Mouse (Mus musculus) ES-E14 (cell line): ENCODE data around the gene Fbxl15. TPM values are rescaled to one million over a fixed set of nuclear protein-coding genes. Genes with fewer than 3 reads are reported as not detected.
A peak's percentile ranks its signal among the peaks of the same experiment; 100 is the strongest.

ENCODE experiments used
- DNase-seq: peaks from one replicate; pipeline ENCODE4 v3.0.0-alpha.2; 2013; ENCODE audit warnings: low read depth, low spot score
- H3K27ac ChIP-seq: 2 replicates; pipeline ENCODE4 v1.5.1; 2012; ENCODE audit warnings: low read depth, mild to moderate bottlenecking, low read length, moderate library complexity, mixed read lengths; ENCODE audit not compliant: poor library complexity, insufficient read depth, severe bottlenecking
- H3K36me3 ChIP-seq: 2 replicates; pipeline ENCODE4 v1.6.1; 2012; ENCODE audit warnings: mild to moderate bottlenecking, low read length, moderate library complexity, mixed read lengths; ENCODE audit not compliant: control insufficient read depth, poor library complexity, insufficient read depth, severe bottlenecking
- H3K4me1 ChIP-seq, 2 experiments: fragments of 150-350 bp in 1 of 2; sonication (generic) in 1 of 2; 2 replicates each; pipeline ENCODE4 v1.6.1; 2012; ENCODE audit warnings: low read length in 2 of 2, mild to moderate bottlenecking in 1 of 2, mixed read lengths in 1 of 2; ENCODE audit not compliant: control insufficient read depth in 2 of 2, insufficient read depth in 2 of 2, poor library complexity in 1 of 2
- H3K4me3 ChIP-seq, 2 experiments: fragments of 150-350 bp in 1 of 2; sonication (generic) in 1 of 2; 2 replicates each; pipeline ENCODE4 v1.5.1; 2012; ENCODE audit warnings: low read length in 2 of 2, low read depth in 1 of 2, mild to moderate bottlenecking in 1 of 2, mixed read lengths in 1 of 2; ENCODE audit not compliant: insufficient read depth in 1 of 2, poor library complexity in 1 of 2, severe bottlenecking in 1 of 2
- H3K9ac ChIP-seq: 2 replicates; pipeline ENCODE4 v1.6.1; 2012; ENCODE audit warnings: low read depth, mild to moderate bottlenecking, low read length, mixed read lengths; ENCODE audit not compliant: poor library complexity, insufficient read depth, severe bottlenecking
- H3K9me3 ChIP-seq: fragments of 150-350 bp; sonication (generic); 2 replicates; pipeline ENCODE4 v1.6.1; 2012; ENCODE audit warnings: low read depth, mild to moderate bottlenecking, low read length; ENCODE audit not compliant: control insufficient read depth, insufficient read depth
- CHD2 ChIP-seq: IDR thresholded peaks from 2 replicates; pipeline ENCODE4 v1.6.1; 2014; ENCODE audit warnings: mild to moderate bottlenecking, low read depth, low read length, inconsistent platforms
- HCFC1 ChIP-seq: IDR thresholded peaks from 2 replicates; pipeline ENCODE4 v1.6.1; 2012; ENCODE audit warnings: low read length, inconsistent platforms, borderline replicate concordance; ENCODE audit not compliant: insufficient read depth
- MAFK ChIP-seq: IDR thresholded peaks from 2 replicates; pipeline ENCODE4 v1.6.1; 2014; ENCODE audit warnings: mild to moderate bottlenecking, low read depth, low read length, inconsistent platforms; ENCODE audit not compliant: insufficient read depth
- ZC3H11A ChIP-seq: IDR thresholded peaks from 2 replicates; pipeline ENCODE4 v1.6.1; 2012; ENCODE audit warnings: low read depth, mild to moderate bottlenecking, inconsistent platforms, low read length, borderline replicate concordance
- ZNF384 ChIP-seq: IDR thresholded peaks from 2 replicates; pipeline ENCODE4 v1.6.1; 2012; ENCODE audit warnings: low read depth, low read length, inconsistent platforms
- in situ Hi-C, 2 experiments: fragments of 600-800 bp; cut with MboI; formaldehyde crosslinking; loops; one replicate each; pipeline ENCODE4 v1.15.1; 2025; ENCODE audit warnings: low sequenced_read_pairs in 2 of 2, inconsistent platforms in 1 of 2; ENCODE audit not compliant: unreplicated experiment in 2 of 2
- total RNA-seq: library from RNA; depleted of rRNA; stranded (reverse); fragments of 300-350 nt; gene quantifications from 2 replicates; pipeline ENCODE4 v1.2.3, GENCODE M21; 2012

Fbxl15 gene
- total RNA-seq, 1 experiment = 7.9 TPM

DNA sequence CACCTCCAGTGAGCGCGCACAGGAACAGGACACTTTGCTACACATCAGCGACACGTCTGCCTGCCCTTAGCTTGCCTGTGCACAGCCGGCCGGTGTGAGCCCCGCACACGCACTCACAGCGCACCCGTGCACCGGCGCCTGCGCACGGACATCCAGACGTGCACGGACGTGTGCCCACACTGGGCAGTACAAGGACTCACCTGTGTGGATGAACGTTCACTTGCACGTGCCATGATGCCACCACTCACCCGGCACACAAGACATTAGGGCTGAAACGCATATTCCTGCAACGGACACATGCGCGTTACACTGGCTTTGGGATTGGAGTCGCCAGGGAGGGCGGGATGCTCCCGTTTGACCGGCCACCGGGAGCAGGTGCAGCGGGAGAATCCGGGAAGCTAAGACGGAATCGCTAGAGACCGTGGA, 23.1 kb upstream of the Fbxl15 start:
- H3K4me1 ChIP-seq = peaks cover 0 to 18% of the 10 kb centered on the region in 2 experiments; a peak in 1 of 4 replicates
- peak overlapping the region; percentile 69 to 99 for H3K4me3 ChIP-seq
- no peak overlapping the region for H3K27ac ChIP-seq
- DNase-seq = no peak
- H3K36me3 ChIP-seq = peaks cover 4% of the 10 kb centered on the region; the same call in 1 of the 2 replicates
- H3K9ac ChIP-seq = peak overlapping the region; percentile 68
- no peak for TF ChIP-seq HCFC1
- TF ChIP-seq ZC3H11A = no peak
- TF ChIP-seq CHD2 = no peak
- no peak for TF ChIP-seq ZNF384
- no peak for TF ChIP-seq MAFK
- in situ Hi-C loops = no loop called here
- H3K9me3 ChIP-seq = no peaks in the 10 kb centered on the region

DNA sequence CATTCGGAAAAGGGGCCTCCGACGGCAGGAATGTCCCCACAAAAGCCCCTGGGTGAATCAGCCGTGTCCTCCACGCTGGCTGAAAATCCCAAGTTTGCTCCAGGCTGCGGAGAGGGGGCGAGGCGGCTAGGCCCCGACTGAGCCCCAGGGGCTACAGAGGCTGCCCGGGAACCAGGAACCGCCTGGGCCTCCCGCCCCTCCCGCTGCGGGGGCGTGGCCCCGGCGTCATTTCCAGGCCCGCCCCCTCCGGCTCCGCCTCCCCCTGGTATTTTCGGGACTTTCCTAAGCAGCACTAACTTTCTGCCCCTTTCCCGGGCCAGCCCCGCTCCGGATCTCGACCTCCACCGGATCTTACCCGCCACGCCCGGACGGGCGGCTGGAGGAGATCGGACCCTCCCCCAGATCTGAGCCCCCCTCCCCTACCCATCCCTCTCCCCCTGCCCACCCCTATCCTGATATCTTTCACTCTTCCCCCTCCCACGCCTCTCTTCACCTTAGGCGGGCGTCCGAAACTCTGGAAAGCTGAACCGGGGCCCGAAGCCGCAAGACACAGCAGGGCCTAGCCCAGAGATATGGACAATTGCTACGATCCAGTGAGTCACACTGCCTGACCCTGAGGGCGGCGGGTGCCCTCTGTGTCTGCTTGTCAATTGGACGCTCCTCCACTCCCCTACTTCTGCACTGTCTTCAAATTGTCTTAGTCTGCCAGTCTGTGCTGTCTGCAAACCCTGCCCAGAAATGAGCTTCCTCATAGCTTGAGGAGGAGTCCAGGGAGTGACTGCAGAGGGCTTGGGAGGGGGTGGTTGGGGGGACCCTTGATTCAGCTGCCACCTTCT, 22.3 kb upstream of the Fbxl15 start:
- peak overlapping the region; percentile 69 to 99 for H3K4me3 ChIP-seq
- peak overlapping the region; percentile 70 for H3K9ac ChIP-seq
- TF ChIP-seq ZC3H11A (no peak), MAFK (no peak), ZNF384 (no peak), HCFC1 (no peak), CHD2 (no peak)
- no peak overlapping the region for H3K27ac ChIP-seq
- peaks cover 4% of the 10 kb centered on the region; the same call in 1 of the 2 replicates for H3K36me3 ChIP-seq
- peak; percentile 89 for DNase-seq
- H3K9me3 ChIP-seq = no peaks in the 10 kb centered on the region
- in situ Hi-C loops = no loop called here
- peaks cover 0 to 18% of the 10 kb centered on the region in 2 experiments; a peak in 1 of 4 replicates for H3K4me1 ChIP-seq

DNA sequence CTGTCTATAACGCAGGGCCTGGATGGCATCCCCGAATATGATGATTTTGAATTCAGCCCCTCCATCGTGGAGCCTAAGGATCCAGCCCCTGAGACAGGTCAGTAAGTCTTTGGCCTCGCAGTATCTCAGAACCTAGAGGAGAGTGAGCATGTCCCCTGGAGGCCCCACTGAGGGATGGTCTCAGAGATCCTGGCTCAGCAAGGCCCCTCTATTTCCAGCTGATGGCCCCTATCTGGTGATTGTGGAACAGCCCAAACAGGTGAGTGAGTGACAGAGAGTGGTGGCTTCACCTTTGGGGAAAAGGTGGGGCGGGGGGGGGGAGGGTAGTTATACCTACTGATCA, 21.7 kb upstream of the Fbxl15 start:
- no peak for DNase-seq
- Histone ChIP-seq H3K9me3 (no peaks in the 10 kb centered on the region), H3K9ac (no peak overlapping the region; the same call in 1 of the 2 replicates), H3K36me3 (peaks cover 6% of the 10 kb centered on the region; the same call in 1 of the 2 replicates), H3K4me1 (peaks cover 0 to 18% of the 10 kb centered on the region in 2 experiments; a peak in 1 of 4 replicates), H3K27ac (no peak overlapping the region), H3K4me3 (peak overlapping the region; percentile 69 to 99; a peak in 2 of 4 replicates)
- no peak for TF ChIP-seq CHD2
- no peak for TF ChIP-seq HCFC1
- TF ChIP-seq ZNF384 = no peak
- TF ChIP-seq ZC3H11A = no peak
- no peak for TF ChIP-seq MAFK
- in situ Hi-C loops = no loop called here

DNA sequence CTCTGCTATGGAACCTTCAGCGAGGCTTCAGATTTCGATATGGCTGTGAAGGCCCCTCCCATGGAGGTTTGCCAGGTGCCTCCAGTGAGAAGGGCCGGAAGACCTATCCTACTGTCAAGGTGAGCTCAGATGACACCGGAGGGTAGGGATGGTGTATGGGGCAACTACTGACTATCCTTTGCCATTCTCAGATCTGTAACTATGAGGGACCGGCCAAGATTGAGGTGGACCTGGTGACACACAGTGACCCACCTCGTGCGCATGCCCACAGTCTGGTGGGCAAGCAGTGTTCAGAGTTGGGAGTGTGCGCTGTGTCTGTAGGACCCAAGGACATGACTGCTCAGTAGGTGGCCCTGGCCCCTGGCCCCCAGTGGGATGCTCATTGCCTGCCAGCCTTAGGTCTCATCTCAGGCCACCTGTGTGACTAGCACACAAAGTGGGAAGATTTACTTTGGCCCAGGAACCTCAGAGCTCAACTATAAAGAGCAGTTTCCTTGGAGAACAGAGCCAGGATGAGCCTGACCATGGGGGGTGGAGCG, 21.2 kb upstream of the Fbxl15 start:
- TF ChIP-seq MAFK (no peak), ZC3H11A (no peak), ZNF384 (no peak), CHD2 (no peak), HCFC1 (no peak)
- in situ Hi-C loops = no loop called here
- H3K9ac ChIP-seq = no peak overlapping the region
- no peak overlapping the region for H3K4me3 ChIP-seq
- no peak overlapping the region for H3K27ac ChIP-seq
- no peak for DNase-seq
- H3K4me1 ChIP-seq = peaks cover 0 to 18% of the 10 kb centered on the region in 2 experiments; a peak in 1 of 4 replicates
- no peaks in the 10 kb centered on the region for H3K9me3 ChIP-seq
- peaks cover 6% of the 10 kb centered on the region; the same call in 1 of the 2 replicates for H3K36me3 ChIP-seq
